Mouse (Mus musculus) heart, embryonic 12.5 days (tissue): ENCODE measurements around the gene Avpr2. TPM values are rescaled to one million over a fixed set of nuclear protein-coding genes. Genes with fewer than 3 reads are reported as not detected.
A peak's percentile ranks its signal among the peaks of the same experiment; 100 is the strongest.

Source experiments
- ATAC-seq: fragments of 200-750 bp; cut with Nextera tagmentation; 2 replicates; pipeline ENCODE4 v1.8.0; 2017; ENCODE audit warnings: moderate TSS enrichment, moderate library complexity; ENCODE audit not compliant: insufficient number of reproducible peaks, low FRiP score
- H3K27ac ChIP-seq: fragments of 300-500 bp; sonication (generic); 2 replicates; pipeline ENCODE4 v1.5.1; 2016; ENCODE audit warnings: mild to moderate bottlenecking, moderate library complexity; ENCODE audit not compliant: poor library complexity, severe bottlenecking
- H3K27me3 ChIP-seq: fragments of 300-500 bp; sonication (generic); replicated peaks from 2 replicates; pipeline ENCODE4 v1.6.1; 2016; ENCODE audit warnings: mild to moderate bottlenecking, moderate library complexity
- H3K36me3 ChIP-seq: fragments of 300-500 bp; sonication (generic); 2 replicates; pipeline ENCODE4 v1.6.1; 2016; ENCODE audit warnings: mild to moderate bottlenecking, moderate library complexity
- H3K4me1 ChIP-seq: fragments of 300-500 bp; sonication (generic); replicated peaks from 2 replicates; pipeline ENCODE4 v1.6.1; 2016; ENCODE audit warnings: mild to moderate bottlenecking
- H3K4me2 ChIP-seq: fragments of 300-500 bp; sonication (generic); 2 replicates; pipeline ENCODE4 v1.6.1; 2016; ENCODE audit warnings: mild to moderate bottlenecking, moderate library complexity
- H3K4me3 ChIP-seq: fragments of 300-500 bp; sonication (generic); 2 replicates; pipeline ENCODE4 v1.5.1; 2016; ENCODE audit warnings: mild to moderate bottlenecking
- H3K9ac ChIP-seq: fragments of 300-500 bp; sonication (generic); 2 replicates; pipeline ENCODE4 v1.6.1; 2016; ENCODE audit warnings: mild to moderate bottlenecking, moderate library complexity
- H3K9me3 ChIP-seq: fragments of 300-500 bp; sonication (generic); replicated peaks from 2 replicates; pipeline ENCODE4 v1.6.1; 2016; ENCODE audit warnings: mild to moderate bottlenecking, moderate library complexity
- WGBS: fragments of 180-500 bp; shearing (Covaris S2); methylation state at CpG from one replicate; pipeline ENCODE4 v1.1.7; 2016; 5-methylcytosine and 5-hydroxymethylcytosine counted together
- polyA plus RNA-seq: library from polyadenylated mRNA; unstranded; fragments of >200 nt; fragmentation: Nextera tagmentation; extraction: Ambion mirVana; gene quantifications from 2 replicates; pipeline ENCODE4 v1.2.1, GENCODE M21; 2016

The Avpr2 gene
- polyA plus RNA-seq, 1 experiment from 2014 or later, result not detected

GRCm38 (mm10) chrX:73880194-73881035 is 11.5 kb upstream of the Avpr2 start:
- H3K9ac ChIP-seq, result 0 out of 2 replicates have a peak overlapping the region, but pooled peaks have one; percentile 4
- H3K4me3 ChIP-seq, result peak overlapping the region; percentile 50
- no peaks in the 10 kb centered on the region; the same call in 1 of the 2 replicates for H3K4me1 ChIP-seq
- no peaks in the 10 kb centered on the region for H3K9me3 ChIP-seq
- peak overlapping the region; percentile 70 for H3K4me2 ChIP-seq
- H3K27me3 ChIP-seq, result peaks cover 48% of the 10 kb centered on the region
- no peak overlapping the region for H3K27ac ChIP-seq
- no peak for ATAC-seq
- WGBS, result 19% methylated on average over 42 of the region's 48 CpGs
- H3K36me3 ChIP-seq, result no peaks in the 10 kb centered on the region

GRCm38 (mm10) chrX:73881036-73881427 is 10.9 kb upstream of the Avpr2 start:
- Histone ChIP-seq H3K9ac (0 out of 2 replicates have a peak overlapping the region, but pooled peaks have one; percentile 4), H3K27ac (no peak overlapping the region), H3K4me1 (no peaks in the 10 kb centered on the region; the same call in 1 of the 2 replicates), H3K27me3 (peaks cover 48% of the 10 kb centered on the region), H3K36me3 (no peaks in the 10 kb centered on the region), H3K4me3 (peak overlapping the region; percentile 50), H3K4me2 (peak overlapping the region; percentile 70), H3K9me3 (no peaks in the 10 kb centered on the region)
- ATAC-seq, result no peak
- 21% methylated on average over 16 of the region's 16 CpGs for WGBS

DNA sequence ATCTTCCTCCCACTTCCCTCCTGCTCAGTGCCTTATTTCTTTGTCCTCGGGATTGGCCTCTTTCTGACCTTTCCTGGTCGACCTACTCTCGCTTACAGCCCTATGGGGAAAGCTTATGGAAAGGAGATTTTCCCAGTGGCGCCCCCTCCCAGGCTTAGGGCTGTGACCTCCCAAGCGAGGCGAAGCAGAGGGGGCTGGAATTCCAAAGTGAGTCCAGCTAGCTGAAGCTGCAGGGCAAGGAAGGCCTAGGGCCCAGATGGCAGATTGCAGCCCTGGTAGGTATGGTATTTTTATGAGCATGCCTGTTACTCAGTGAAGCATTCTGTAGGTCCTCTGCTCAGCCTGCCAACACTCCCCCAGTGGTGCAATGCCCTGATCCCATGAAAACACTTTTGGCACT is 10.4 kb upstream of the Avpr2 start:
- Histone ChIP-seq H3K4me2 (peak overlapping the region; percentile 70; the same call in 1 of the 2 replicates), H3K9ac (no peak overlapping the region), H3K36me3 (no peaks in the 10 kb centered on the region), H3K9me3 (no peaks in the 10 kb centered on the region), H3K4me3 (no peak overlapping the region), H3K4me1 (no peaks in the 10 kb centered on the region; the same call in 1 of the 2 replicates), H3K27me3 (peaks cover 48% of the 10 kb centered on the region), H3K27ac (no peak overlapping the region)
- WGBS, result 26% methylated on average over 6 of the region's 6 CpGs
- no peak for ATAC-seq

- no peak for ATAC-seq
- no peak overlapping the region for H3K27ac ChIP-seq
- no peaks in the 10 kb centered on the region for H3K9me3 ChIP-seq
- H3K4me1 ChIP-seq, result no peaks in the 10 kb centered on the region
- H3K4me2 ChIP-seq, result no peak overlapping the region
- H3K9ac ChIP-seq, result no peak overlapping the region
- H3K27me3 ChIP-seq, result peaks cover 22% of the 10 kb centered on the region
- no peaks in the 10 kb centered on the region for H3K36me3 ChIP-seq
- 84% methylated on average over 14 of the region's 14 CpGs for WGBS
- no peak overlapping the region for H3K4me3 ChIP-seq
Measured at GRCm38 (mm10) chrX:73892833-73893232, 931 bp downstream of the Avpr2 start.

- Histone ChIP-seq H3K36me3 (no peaks in the 10 kb centered on the region), H3K27me3 (peaks cover 22% of the 10 kb centered on the region), H3K4me2 (no peak within 1 kb of the TSS), H3K27ac (no peak within 1 kb of the TSS), H3K9me3 (no peaks in the 10 kb centered on the region), H3K9ac (no peak within 1 kb of the TSS), H3K4me3 (no peak within 1 kb of the TSS), H3K4me1 (no peaks in the 10 kb centered on the region)
- WGBS, result 17% methylated on average over 2 of the region's 2 CpGs
- no peak for ATAC-seq
Measured at GRCm38 (mm10) chrX:73895719-73896118, 3.8 kb downstream of the Avpr2 start, which contains the start of gene L1cam. Gene L1cam, minus strand, starts transcription at chrX:73896105.

- H3K9ac ChIP-seq, result no peak overlapping the region
- H3K27me3 ChIP-seq, result peaks cover 2% of the 10 kb centered on the region
- H3K4me2 ChIP-seq, result no peak overlapping the region
- H3K4me1 ChIP-seq, result no peaks in the 10 kb centered on the region
- H3K27ac ChIP-seq, result no peak overlapping the region
- H3K36me3 ChIP-seq, result no peaks in the 10 kb centered on the region
- no peak for ATAC-seq
- H3K9me3 ChIP-seq, result no peaks in the 10 kb centered on the region
- no peak overlapping the region for H3K4me3 ChIP-seq
- 40% methylated on average over 3 of the region's 3 CpGs for WGBS
Measured at GRCm38 (mm10) chrX:73897959-73898358, 6.1 kb downstream of the Avpr2 start.

DNA sequence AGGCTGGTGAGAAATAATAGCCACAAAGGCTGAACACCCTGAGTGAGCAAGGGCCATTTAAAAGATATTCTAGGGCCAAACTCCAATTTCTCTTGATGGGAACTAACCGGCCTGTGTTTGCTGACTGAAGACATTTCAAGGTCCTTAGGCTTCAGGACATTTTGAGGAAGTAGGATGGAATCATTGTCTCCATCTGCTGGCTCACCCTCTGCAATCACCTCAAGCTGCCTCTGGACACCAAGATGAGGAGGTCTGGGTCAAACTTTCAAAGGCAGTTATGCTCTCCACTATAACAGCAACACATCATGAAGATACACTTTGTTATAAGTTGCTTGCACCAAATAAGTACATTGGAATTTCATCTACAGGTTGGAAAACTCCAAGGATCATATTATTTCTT is 18.1 kb downstream of the Avpr2 start:
- 79% methylated on average over 1 of the region's 1 CpGs for WGBS
- H3K9me3 ChIP-seq, result no peaks in the 10 kb centered on the region
- H3K4me1 ChIP-seq, result 0 out of 2 replicates have a peak, but pooled peaks cover 2% of the 10 kb centered on the region
- H3K4me2 ChIP-seq, result no peak overlapping the region
- H3K4me3 ChIP-seq, result no peak overlapping the region
- 0 out of 2 replicates have a peak, but pooled peaks cover 15% of the 10 kb centered on the region for H3K27me3 ChIP-seq
- no peak overlapping the region for H3K9ac ChIP-seq
- no peaks in the 10 kb centered on the region for H3K36me3 ChIP-seq
- no peak for ATAC-seq
- no peak overlapping the region for H3K27ac ChIP-seq

GRCm38 (mm10) chrX:73910451-73910850 is 18.5 kb downstream of the Avpr2 start:
- Histone ChIP-seq H3K9me3 (no peaks in the 10 kb centered on the region), H3K36me3 (no peaks in the 10 kb centered on the region), H3K9ac (no peak overlapping the region), H3K27ac (no peak overlapping the region), H3K4me3 (no peak overlapping the region), H3K4me1 (0 out of 2 replicates have a peak, but pooled peaks cover 2% of the 10 kb centered on the region), H3K4me2 (no peak overlapping the region), H3K27me3 (0 out of 2 replicates have a peak, but pooled peaks cover 15% of the 10 kb centered on the region)
- ATAC-seq, result no peak

DNA sequence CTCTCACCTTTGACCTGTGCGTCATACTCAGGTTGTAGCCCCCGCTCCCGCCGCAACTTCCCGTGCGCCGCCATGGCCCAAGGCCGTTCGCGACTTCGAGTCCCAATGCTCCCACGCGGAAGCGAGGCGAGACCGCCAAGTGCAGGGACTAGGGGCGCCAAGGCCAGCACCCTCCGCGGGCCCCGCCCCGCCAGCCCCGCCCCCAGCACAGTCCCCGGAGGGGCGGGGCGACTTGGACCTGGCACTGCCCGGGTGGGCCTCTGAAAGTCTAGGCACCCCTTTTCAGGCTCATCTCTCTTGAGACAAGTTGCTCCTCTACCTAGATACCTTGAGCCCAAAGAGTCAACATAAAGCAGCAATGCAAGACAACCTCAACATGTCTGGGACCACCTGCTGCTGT is 19.3 kb downstream of the Avpr2 start:
- Histone ChIP-seq H3K9ac (no peak overlapping the region), H3K4me1 (0 out of 2 replicates have a peak, but pooled peaks cover 2% of the 10 kb centered on the region), H3K4me3 (peak overlapping the region; percentile 22), H3K36me3 (no peaks in the 10 kb centered on the region), H3K27ac (no peak overlapping the region), H3K27me3 (0 out of 2 replicates have a peak, but pooled peaks cover 10% of the 10 kb centered on the region), H3K9me3 (no peaks in the 10 kb centered on the region), H3K4me2 (peak overlapping the region; percentile 61)
- 16% methylated on average over 23 of the region's 26 CpGs for WGBS
- peak; percentile 68; the same call in 1 of the 2 replicates for ATAC-seq

GRCm38 (mm10) chrX:73911588-73911987 is 19.7 kb downstream of the Avpr2 start:
- H3K27ac ChIP-seq, result no peak overlapping the region
- no peak overlapping the region for H3K4me2 ChIP-seq
- 63% methylated on average over 2 of the region's 2 CpGs for WGBS
- H3K27me3 ChIP-seq, result 0 out of 2 replicates have a peak, but pooled peaks cover 10% of the 10 kb centered on the region
- no peaks in the 10 kb centered on the region for H3K9me3 ChIP-seq
- H3K4me3 ChIP-seq, result no peak overlapping the region
- H3K9ac ChIP-seq, result no peak overlapping the region
- no peaks in the 10 kb centered on the region for H3K36me3 ChIP-seq
- no peak for ATAC-seq
- H3K4me1 ChIP-seq, result 0 out of 2 replicates have a peak, but pooled peaks cover 2% of the 10 kb centered on the region
